Comparison of ENCODE assay signal across 9 mouse cellular contexts in the genomic region with DNA sequence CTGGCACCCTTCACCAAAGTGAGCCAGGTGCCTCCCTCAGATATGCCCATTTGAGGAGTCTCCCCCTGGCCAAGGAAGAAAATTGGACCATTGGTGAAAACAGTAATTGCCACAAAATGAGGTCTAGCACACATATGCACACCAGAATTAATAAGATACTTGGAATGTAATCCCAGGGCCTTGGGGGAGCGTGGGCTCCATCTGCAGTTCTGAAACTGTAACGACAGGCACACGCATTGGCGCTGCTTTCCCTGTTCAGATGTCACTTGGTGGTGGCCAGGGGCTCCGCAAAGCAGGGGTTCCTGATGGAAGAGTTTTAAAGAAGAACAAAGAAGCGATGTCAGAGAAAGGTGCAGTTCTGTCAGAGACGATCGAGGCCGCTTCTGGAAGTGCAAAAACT. TPM values are rescaled to one million over a fixed set of nuclear protein-coding genes. Genes with fewer than 3 reads are reported as not detected.
A peak's percentile ranks its signal among the peaks of the same experiment; 100 is the strongest.
DNase-seq lines count a peak whose midpoint lies in the region; ATAC-seq and TF ChIP-seq lines count a peak whose summit lies in the region.
"Had no signal": no experiment of that assay in that cellular context is flagged by ENCODE, and none has a peak within 500 bp of the region (broad histone marks: within the 10 kb centered on the region; RNA-seq: fewer than 3 reads in every experiment).

No protein-coding gene starts in this region.

- H3K36me3 ChIP-seq in testis, adult 2 months (ENCODE audit: control insufficient read depth, insufficient read depth, low read length) = no peaks in the 10 kb centered on the region
- H3K36me3 ChIP-seq in embryonic facial prominence, embryonic 11.5 days (replicated peaks; ENCODE audit: control insufficient read depth, insufficient read depth, low read depth, low read length) = peaks cover 4% of the 10 kb centered on the region

- no peak for ATAC-seq in embryonic facial prominence, embryonic 11.5 days (replicated peaks; ENCODE audit: insufficient number of reproducible peaks, low FRiP score, low TSS enrichment, low read depth)

- no peaks in the 10 kb centered on the region for H3K27me3 ChIP-seq in testis, adult 2 months (ENCODE audit: control insufficient read depth, insufficient read depth, low read length)
- no peaks in the 10 kb centered on the region for H3K27me3 ChIP-seq in embryonic facial prominence, embryonic 11.5 days (ENCODE audit: control insufficient read depth, insufficient read depth, low read length)
- H3K27me3 ChIP-seq: neural tube, embryonic 12.5 days had no signal

- intact Hi-C loops in heart, postnatal 10 days (cut with DNase I) = no loop called here
- intact Hi-C loops in heart, postnatal 36 days (cut with DNase I) = loop anchor here (1.0 kb wide), 1 partner anchor 128 kb away; no protein-coding TSS in a partner anchor

- no peak overlapping the region for H3K27ac ChIP-seq in testis, adult 2 months (ENCODE audit: control insufficient read depth, insufficient read depth, low read depth, low read length)
- no peak overlapping the region for H3K27ac ChIP-seq in embryonic facial prominence, embryonic 11.5 days (replicated peaks; ENCODE audit: low read depth, low read length)
- H3K27ac ChIP-seq: neural tube, embryonic 12.5 days had no signal

- WGBS in embryonic facial prominence, embryonic 11.5 days = 72% methylated on average over 9 of the region's 9 CpGs

- peak; percentile 26 to 43 for DNase-seq in heart, postnatal 10 days
- no peak for DNase-seq in heart, adult 8-10 months (ENCODE audit: low spot score)
- DNase-seq in testis, postnatal 14 days (ENCODE audit: low spot score) = no peak
- peak; percentile 49 for DNase-seq in embryonic facial prominence, embryonic 11.5 days (ENCODE audit: low spot score)
- DNase-seq in lung, postnatal 14 days = peak; percentile 23
- DNase-seq in gastrocnemius, postnatal 25 days = no peak
- DNase-seq in heart, postnatal 36 days = no peak

- H3K4me1 ChIP-seq in testis, adult 2 months (ENCODE audit: control insufficient read depth, insufficient read depth, low read length) = no peaks in the 10 kb centered on the region; the same call in 1 of the 2 replicates
- no peaks in the 10 kb centered on the region for H3K4me1 ChIP-seq in embryonic facial prominence, embryonic 11.5 days (ENCODE audit: control insufficient read depth, insufficient read depth, low read length)
- H3K4me1 ChIP-seq: neural tube, embryonic 12.5 days had no signal

- no peak overlapping the region for H3K4me2 ChIP-seq in embryonic facial prominence, embryonic 11.5 days (ENCODE audit: low read depth, low read length)
- H3K4me2 ChIP-seq: neural tube, embryonic 12.5 days had no signal

- H3K9me3 ChIP-seq in embryonic facial prominence, embryonic 11.5 days (replicated peaks; ENCODE audit: control insufficient read depth, low read length) = no peaks in the 10 kb centered on the region
- H3K9me3 ChIP-seq: neural tube, embryonic 12.5 days had no signal

- TF ChIP-seq CTCF in testis, adult 2 months (IDR thresholded peaks at IDR 0.05; ENCODE audit: control insufficient read depth, insufficient read depth, insufficient replicate concordance, low read depth, low read length) = peak; percentile 37; the same call in 1 of the 2 replicates

- H3K9ac ChIP-seq in embryonic facial prominence, embryonic 11.5 days (replicated peaks; ENCODE audit: low read length) = no peak overlapping the region
- H3K9ac ChIP-seq: neural tube, embryonic 12.5 days had no signal

- no peak for TF ChIP-seq POLR2A in testis, adult 2 months (IDR thresholded peaks at IDR 0.05; ENCODE audit: control insufficient read depth, low read depth, low read length)

- H3K4me3 ChIP-seq in testis, adult 2 months (ENCODE audit: control insufficient read depth, low read depth, low read length) = no peak overlapping the region
- no peak overlapping the region for H3K4me3 ChIP-seq in embryonic facial prominence, embryonic 11.5 days (ENCODE audit: low read depth, low read length)
- H3K4me3 ChIP-seq: neural tube, embryonic 12.5 days had no signal

RNA-seq across cellular contexts. Expression of gene Synj2, which starts 17.8 kb away (rescaled TPM):
- total RNA-seq in heart, postnatal 10 days (2021) = 10 to 100 TPM; 28.2 to 34.1 TPM
- 10 to 100 TPM; 59.2 to 67.8 (median 64.1) TPM for total RNA-seq in heart, adult 8-10 months (2022)
- polyA plus RNA-seq in testis, adult 2 months (2012; rRNA removed) = 29.1 and 32.9 TPM in 2 replicates
- 1.9 and 2.0 TPM in 2 replicates for polyA plus RNA-seq in embryonic facial prominence, embryonic 11.5 days (2014; fragmentation: Nextera tagmentation; extraction: Ambion mirVana)
- total RNA-seq in gastrocnemius, postnatal 25 days (2021) = 10 to 100 TPM; 35.8 to 48.7 TPM
- total RNA-seq in heart, postnatal 36 days (2021) = 10 to 100 TPM; 55.5 to 57.9 TPM

Comparison
In these comparisons a context has a peak if more than half of its experiments do, and no peak if none do; other contexts are left out.
1. DNase-seq: peak in heart, postnatal 10 days (2 of 2), embryonic facial prominence, embryonic 11.5 days (single experiment) and lung, postnatal 14 days (single experiment); none in heart, adult 8-10 months (single experiment), testis, postnatal 14 days (single experiment), gastrocnemius, postnatal 25 days (single experiment) and heart, postnatal 36 days (0 of 2).